Mouse (Mus musculus) splenic B cell, adult 2 months (primary cell): ENCODE measurements around the gene Cdkn2c.
"Not testable (repeated sequence)": the region's sequence is repeated elsewhere in the genome, so short reads cannot be mapped to it uniquely, and the experiment has no call there.

Experiments
- DNase-seq: peaks from one replicate; pipeline ENCODE4 v3.0.0-alpha.2; 2011; ENCODE audit warnings: low read depth, low spot score
- H3K27me3 ChIP-seq: 2 replicates; pipeline ENCODE4 v1.6.1; 2012; ENCODE audit warnings: mild to moderate bottlenecking, low read length, moderate library complexity, mixed read lengths; ENCODE audit not compliant: control insufficient read depth, poor library complexity, insufficient read depth, severe bottlenecking
- H3K36me3 ChIP-seq: 2 replicates; pipeline ENCODE4 v1.6.1; 2012; ENCODE audit warnings: mild to moderate bottlenecking, low read length, moderate library complexity, mixed read lengths; ENCODE audit not compliant: control insufficient read depth, poor library complexity, insufficient read depth, severe bottlenecking

Gene Cdkn2c

DNA sequence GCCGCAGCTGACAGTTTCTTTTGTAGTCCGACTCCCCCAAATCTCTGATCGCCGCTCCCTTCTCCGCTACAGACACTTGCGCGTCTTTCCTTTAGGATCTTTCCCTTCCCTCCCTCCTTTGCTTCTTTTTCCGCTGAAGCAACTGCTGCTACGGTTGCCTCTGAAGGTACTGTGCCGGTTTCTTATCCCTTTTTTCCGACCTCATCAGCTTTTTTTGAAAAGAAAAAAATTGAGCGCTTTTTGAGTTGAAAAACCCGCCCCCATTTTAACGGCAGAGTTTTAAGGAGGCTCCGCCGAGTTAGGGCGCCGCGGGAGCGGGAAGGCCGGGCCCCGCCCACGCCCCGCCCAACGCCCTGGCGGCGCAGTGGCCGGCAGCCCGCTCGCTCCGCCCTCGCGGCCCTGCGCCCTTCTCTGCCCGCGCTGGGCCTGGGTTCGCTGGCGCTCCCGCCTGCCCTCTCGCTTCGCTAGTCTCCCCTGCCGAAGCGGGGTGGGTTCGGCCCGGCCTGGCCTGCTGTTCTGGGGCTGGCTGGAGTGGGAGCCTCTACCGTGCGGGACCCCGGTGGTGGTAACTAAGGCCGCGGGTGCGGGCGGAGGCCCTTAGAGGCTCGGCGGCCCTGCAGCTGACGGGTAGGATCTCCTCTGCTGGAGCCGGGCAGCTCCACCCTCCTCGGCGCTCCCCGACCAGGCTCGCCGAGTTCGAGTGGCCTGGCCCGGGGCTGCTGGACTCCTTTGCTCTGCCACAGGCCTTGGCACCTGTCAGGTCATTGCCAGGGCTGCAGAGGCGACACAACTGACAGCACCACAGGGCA is at the start of gene Cdkn2c:
TSS of gene Cdkn2c (minus strand) at position 729 of the 809 bp plus-strand sequence.
- DNase-seq: peak; percentile 88

DNA sequence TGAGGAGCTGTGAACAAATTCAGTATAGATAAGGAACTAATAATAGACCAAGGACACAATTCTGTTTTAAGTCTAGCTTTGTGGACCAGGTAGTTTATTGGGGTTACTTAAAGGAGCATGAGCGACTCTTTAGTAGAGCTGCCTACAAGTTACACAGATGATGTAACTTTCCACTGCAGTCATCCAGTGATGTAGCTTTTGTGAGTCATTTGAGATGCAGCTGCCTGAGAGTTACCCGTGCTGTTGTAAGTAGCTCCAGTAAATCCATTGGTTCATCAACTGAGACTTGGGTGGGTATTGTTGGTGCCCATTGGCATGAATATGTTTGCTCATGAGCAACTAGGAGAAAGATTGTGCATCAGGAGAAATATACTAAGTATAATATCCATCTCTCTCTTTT is 38.4 kb upstream of the Cdkn2c start:
- DNase-seq: no peak
- Histone ChIP-seq H3K36me3 (no peaks in the 10 kb centered on the region), H3K27me3 (no peaks in the 10 kb centered on the region; the same call in 1 of the 2 replicates)

More for the DNA sequence above, at the start of gene Cdkn2c:
- Histone ChIP-seq H3K27me3 (no peaks in the 10 kb centered on the region), H3K36me3 (no peaks in the 10 kb centered on the region)

DNA sequence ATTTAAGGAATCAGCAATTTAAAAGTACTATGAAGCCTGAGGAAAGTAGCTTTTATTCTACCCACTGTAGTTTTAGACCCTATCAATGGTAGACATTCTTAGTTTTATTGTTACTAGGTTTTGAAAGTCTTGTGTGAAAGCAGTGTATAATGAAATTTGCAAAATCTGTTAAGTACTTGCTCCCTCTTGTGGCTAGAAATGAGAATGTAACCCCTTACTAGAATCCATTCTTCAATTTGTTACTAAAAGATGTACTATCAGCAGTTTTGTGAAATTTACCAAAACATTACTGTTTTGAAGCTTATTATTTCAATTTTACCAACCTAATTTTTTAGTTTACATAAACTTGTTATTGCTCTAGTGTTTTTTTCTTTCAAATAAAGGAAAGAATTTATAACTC is 36.6 kb upstream of the Cdkn2c start:
- peak; percentile 69 for DNase-seq
- no peaks in the 10 kb centered on the region; the same call in 1 of the 2 replicates for H3K27me3 ChIP-seq
- no peaks in the 10 kb centered on the region for H3K36me3 ChIP-seq

DNA sequence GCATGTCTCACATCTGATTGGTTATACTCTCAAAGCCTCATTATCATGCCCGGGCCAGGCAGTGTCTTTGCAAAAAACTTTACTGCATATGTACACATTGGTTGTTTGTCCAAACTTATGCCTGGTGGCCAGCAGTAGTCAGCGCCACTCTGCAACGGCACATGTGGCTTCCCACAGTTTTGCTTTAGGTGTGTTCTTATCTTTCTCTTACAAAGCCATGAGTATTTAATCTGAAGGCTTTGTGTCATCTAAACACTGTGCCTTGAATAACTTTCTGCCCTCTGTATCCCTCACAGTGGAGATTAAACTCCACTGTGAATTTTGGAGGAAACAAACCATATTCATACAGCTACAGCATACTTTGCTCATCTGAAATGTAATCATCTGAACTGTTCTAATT is 33.7 kb upstream of the Cdkn2c start:
- H3K27me3 ChIP-seq, H3K36me3 ChIP-seq, DNase-seq: not testable (repeated sequence)

DNA sequence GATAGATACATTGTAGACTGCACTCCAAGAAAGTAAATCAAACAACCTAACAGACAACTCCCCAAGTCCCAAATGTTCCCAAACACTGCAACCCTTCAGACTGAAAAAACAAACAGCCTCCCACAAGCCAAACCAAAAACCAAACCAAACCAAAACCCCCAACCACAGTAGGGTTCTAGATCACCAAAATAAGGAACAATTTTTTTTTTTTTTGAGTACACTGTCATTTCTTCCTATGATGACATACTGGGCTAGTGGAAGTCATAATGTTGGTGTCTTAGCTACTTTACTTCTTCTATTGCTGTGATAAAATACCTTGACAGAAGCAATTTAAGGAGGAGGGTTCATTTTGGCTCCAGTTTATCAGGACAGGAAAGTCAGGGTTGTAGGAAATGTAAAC is 25.7 kb upstream of the Cdkn2c start:
- Histone ChIP-seq H3K27me3 (no peaks in the 10 kb centered on the region), H3K36me3 (no peaks in the 10 kb centered on the region)
- DNase-seq: no peak

DNA sequence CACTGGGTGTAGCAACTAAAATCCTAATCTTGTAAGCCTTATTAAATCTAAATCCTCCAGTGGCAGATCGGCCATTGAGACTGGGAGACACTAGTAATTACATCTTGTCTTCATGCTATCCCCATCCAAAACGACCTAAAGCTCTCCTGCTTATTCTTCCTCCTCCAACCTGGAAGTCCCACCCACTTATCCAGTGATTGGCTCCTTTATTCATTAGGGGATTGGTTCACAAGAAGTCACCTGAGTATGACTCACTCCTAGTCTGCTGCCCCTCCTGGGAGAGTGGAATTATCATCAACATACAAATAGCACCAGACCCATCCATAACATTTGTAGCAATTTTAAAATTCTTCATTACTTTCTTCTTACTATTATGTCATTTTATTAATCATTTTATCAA is 16.6 kb upstream of the Cdkn2c start:
- Histone ChIP-seq H3K36me3 (peaks cover 2% of the 10 kb centered on the region; the same call in 1 of the 2 replicates), H3K27me3 (no peaks in the 10 kb centered on the region)
- DNase-seq: no peak

DNA sequence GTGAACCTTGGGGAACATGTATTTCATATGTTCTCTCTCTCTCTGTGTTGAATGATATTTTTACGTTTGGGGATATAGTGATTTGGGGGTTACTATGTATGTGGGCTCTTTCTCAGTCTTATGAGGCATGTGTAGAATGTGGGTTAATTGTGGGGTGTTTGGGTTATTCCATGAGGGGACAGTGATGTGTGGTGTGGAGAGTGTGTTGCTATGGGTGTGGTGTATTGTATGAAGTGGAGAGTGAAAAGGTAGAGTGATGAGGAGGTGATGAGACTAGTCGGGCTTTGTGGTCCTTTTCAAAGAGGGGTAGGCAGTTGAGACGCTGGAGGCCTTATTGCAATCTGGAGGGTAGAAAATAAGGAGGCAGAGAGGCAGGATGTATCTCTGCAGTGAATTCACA is 10.2 kb upstream of the Cdkn2c start:
- no peaks in the 10 kb centered on the region for H3K36me3 ChIP-seq
- no peaks in the 10 kb centered on the region for H3K27me3 ChIP-seq
- DNase-seq: no peak

DNA sequence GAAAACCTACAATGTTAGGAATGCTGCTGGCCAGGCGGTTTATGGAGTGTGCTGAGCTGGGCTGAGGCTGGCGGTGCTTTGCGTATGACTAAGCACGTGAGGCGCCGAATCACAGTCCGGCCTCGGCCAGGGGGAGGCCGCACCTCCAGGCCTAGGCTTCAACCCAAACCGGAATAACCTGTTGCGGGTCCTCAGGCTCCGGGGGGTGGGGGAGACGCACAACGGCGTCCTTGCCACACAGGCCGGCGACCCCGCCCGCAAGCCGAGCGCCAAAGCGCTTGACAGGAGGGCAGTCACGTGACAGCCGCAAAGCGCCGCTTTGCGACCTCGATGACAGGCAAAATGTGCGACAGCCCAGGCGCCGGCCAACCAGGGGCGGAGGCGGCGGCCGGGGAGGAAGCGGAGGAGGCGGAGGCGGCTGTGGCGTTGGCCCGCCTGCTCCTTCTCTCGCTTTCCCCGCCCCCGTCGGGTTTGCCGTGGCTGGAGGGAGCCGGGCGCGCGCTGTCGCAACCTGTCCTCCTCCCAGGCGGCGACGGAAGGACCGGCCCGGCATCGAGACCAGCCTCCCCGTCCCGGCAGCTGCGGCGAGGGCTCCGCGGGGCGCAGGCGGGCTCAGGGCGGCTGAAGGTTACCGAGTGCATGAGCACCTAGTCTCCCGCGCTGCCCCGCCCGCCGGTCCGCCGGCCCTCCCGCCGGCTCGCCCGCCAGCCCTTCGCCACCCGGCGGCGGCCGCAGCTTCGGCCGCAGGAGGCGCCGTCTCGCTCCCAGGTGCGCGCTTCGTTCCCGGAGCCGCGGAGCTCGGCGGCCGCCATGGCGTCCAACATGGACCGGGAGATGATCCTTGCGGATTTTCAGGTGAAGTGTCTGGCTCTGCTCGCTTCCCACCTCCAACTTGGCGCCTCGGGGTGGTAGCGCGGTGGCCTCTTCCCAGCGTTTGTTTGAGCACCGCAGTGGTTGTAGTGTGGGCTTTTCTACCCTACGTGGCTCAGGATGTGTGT is 9.5 kb upstream of the Cdkn2c start, which contains the start of gene Faf1:
TSS of gene Faf1 (plus strand) at position 371 of the 998 bp plus-strand sequence.
- no peaks in the 10 kb centered on the region for H3K36me3 ChIP-seq
- peak; percentile 97 for DNase-seq
- no peaks in the 10 kb centered on the region for H3K27me3 ChIP-seq

DNA sequence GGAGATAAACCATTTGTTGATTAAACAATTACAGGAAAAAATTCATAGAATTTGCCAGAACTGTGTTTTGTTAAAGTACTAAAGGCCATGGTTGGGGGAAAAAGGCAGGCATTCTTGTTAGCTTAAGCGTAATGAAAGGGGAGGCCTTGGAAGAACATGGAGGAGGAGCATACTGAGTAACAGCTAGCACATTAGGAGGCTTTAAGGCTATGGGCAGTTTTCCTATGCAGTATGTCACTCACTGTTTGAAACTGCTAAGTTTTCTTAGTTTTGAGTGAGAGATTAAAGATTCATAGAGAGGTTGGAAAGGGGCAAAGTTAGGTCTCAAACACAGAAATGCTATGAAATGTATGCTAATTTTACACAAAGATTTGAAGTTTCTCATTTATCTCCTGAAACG is 7.1 kb upstream of the Cdkn2c start:
- no peak for DNase-seq
- H3K36me3 ChIP-seq: no peaks in the 10 kb centered on the region
- no peaks in the 10 kb centered on the region for H3K27me3 ChIP-seq

DNA sequence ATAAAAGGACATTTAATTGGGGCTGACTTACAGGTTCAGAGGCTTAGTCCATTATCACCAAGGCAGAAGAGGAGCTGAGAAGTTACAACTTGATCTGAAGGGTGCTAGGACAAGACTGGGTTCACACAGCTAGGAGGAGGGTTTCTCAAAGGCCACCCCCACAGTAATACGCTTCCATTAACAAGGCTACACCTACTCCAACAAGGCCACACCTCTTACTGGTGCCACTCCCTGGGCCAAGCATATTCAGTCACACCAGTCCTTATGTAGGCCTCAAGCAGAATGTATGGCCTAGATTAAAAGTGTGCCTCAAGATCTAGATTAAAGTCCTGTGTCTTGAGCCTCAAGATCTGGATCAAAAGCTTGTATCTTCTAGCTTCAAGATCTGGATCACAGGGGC is 5.0 kb upstream of the Cdkn2c start:
- no peak for DNase-seq
- Histone ChIP-seq H3K27me3 (no peaks in the 10 kb centered on the region), H3K36me3 (no peaks in the 10 kb centered on the region)

DNA sequence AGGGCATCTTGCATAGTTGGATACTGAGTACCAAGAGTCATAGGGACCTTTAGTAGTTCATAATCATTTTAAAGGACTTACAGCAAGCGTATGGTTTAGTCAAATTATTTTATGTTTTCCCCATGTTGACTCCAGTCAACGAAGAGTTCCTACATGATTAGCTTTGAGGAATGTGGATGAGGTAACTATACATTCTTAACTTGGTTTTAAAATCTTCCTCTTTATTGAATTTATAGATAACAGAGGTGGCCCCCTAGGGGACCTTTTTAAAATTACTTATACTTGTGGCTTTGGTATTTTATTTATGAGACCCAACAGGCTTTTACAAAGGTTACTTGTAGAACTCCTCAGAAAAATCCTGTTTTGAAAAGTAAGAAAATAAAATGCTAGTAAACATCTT is 3.2 kb upstream of the Cdkn2c start:
- no peaks in the 10 kb centered on the region for H3K27me3 ChIP-seq
- no peaks in the 10 kb centered on the region for H3K36me3 ChIP-seq
- DNase-seq: peak; percentile 64

DNA sequence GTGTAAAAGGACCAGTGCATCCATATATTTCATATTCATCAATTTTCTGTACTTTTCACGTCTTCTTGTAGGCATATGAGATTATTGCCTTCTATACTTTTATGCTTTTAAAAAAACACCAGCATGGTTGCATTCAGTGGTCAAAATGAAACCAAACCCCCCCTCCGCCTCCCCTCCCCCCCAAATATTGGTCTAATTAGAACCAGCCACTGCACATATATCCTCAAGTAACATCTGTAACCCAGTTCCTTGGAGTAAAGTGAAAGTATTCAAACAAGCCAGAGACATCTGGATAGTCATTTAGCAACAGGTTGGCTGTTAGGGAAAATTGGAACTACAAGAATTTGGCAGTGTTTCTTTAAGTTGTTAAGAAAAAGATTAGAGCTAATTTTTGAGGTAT is 529 bp upstream of the Cdkn2c start:
- no peak for DNase-seq
- no peaks in the 10 kb centered on the region for H3K36me3 ChIP-seq
- no peaks in the 10 kb centered on the region for H3K27me3 ChIP-seq

DNA sequence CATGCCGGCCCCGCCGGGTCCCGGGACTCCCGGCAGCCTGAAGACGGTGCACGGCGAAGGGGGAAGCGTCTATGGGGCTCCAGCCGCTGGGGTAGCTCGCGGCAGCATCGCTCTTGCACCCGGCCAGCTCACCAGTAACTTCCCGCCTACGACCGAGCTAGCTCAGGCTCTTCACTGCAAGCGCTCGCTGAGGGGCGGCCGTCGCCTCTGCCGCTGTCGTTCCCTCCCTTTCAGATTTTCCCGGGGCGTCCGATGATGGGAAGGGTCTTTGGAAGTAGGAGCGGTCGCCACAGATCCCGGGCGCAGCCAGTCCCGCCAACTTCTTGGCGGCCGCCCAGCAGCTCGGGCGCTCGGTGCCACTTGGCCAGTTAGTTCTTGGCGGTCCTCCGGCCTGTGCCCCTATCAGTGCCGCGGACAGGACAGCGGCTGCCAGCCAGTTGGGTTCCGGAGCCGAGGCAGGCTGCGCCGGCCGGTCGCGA is 968 bp downstream of the Cdkn2c start:
- Histone ChIP-seq H3K27me3 (no peaks in the 10 kb centered on the region), H3K36me3 (no peaks in the 10 kb centered on the region)
- peak; percentile 61 for DNase-seq

DNA sequence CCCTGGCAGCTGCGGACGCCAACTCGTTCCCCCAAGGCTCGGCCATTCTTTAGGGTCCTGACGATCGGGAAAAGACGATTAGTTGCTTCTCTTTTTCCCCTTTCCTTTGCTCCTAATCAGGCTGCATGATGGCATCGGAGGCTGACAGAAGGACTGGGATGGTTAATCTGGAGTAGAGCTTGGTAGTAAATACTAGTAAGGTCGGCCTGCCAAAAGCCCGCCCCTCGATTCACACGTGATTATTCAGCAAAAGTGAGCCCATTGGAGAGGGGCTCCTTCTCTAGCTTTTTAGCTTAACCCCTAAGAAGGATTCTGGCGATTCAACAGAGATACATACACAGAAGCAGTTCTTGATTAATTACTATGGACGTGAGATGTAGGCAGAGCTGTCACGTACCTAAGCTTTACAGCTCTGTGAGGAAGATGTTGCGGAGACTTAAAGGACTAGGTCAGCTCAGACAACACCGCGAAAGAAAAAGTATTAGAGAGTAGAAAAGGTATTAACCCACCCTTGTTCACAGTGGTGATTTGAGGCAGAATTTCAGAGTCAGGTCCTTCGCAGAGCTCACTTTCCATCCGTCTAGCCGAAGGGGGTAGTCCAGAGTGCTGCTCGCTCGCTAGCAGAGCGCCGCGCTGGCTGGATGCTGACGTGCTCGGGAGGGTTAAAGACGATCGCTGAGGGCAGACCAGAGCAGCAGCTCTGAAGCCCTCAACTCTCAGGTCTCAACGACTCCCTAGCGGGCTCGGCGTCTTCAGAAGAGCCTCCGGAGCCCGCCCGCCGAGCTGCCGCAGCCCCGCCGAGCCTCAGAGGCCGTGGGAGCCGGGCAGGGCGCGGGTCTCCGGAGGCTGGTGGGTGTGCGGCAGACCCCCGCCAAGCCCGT is 1.6 kb downstream of the Cdkn2c start:
- DNase-seq: peak; percentile 68
- no peaks in the 10 kb centered on the region for H3K36me3 ChIP-seq
- H3K27me3 ChIP-seq: no peaks in the 10 kb centered on the region
